Comparison of ENCODE assay signal across 14 mouse cellular contexts in genomic region chr4:150399032-150399431, GRCm38 (mm10).
DNase-seq lines count a peak whose midpoint lies in the region; ATAC-seq lines count a peak whose summit lies in the region.
"Had no signal": no experiment of that assay in that cellular context is flagged by ENCODE, and none has a peak within 500 bp of the region (broad histone marks: within the 10 kb centered on the region; RNA-seq: fewer than 3 reads in every experiment).

No protein-coding gene starts in this region.

- intact Hi-C loops in heart, postnatal 14 days (cut with DNase I), result no loop called here

- H3K27me3 ChIP-seq in midbrain, embryonic 14.5 days (ENCODE audit: control insufficient read depth, insufficient read depth, low read length), result no peaks in the 10 kb centered on the region
- H3K27me3 ChIP-seq in midbrain, embryonic 13.5 days, result no peaks in the 10 kb centered on the region
- H3K27me3 ChIP-seq: liver, embryonic 13.5 days had no signal

- no peak overlapping the region for H3K9ac ChIP-seq in midbrain, embryonic 14.5 days (replicated peaks; ENCODE audit: low read length)
- no peak overlapping the region for H3K9ac ChIP-seq in midbrain, embryonic 13.5 days (replicated peaks)
- H3K9ac ChIP-seq: forebrain, postnatal 0 days; liver, embryonic 13.5 days had no signal

- no peak overlapping the region for H3K4me2 ChIP-seq in midbrain, embryonic 14.5 days (ENCODE audit: low read length)
- no peak overlapping the region for H3K4me2 ChIP-seq in midbrain, embryonic 13.5 days (replicated peaks)
- H3K4me2 ChIP-seq: liver, embryonic 13.5 days had no signal

- no peaks in the 10 kb centered on the region for H3K36me3 ChIP-seq in midbrain, embryonic 14.5 days (ENCODE audit: control insufficient read depth, insufficient read depth, low read length)
- no peaks in the 10 kb centered on the region for H3K36me3 ChIP-seq in midbrain, embryonic 13.5 days
- H3K36me3 ChIP-seq: liver, embryonic 13.5 days had no signal

- no peak overlapping the region for H3K4me3 ChIP-seq in midbrain, embryonic 14.5 days (replicated peaks; ENCODE audit: low read depth, low read length)
- no peak overlapping the region for H3K4me3 ChIP-seq in midbrain, embryonic 13.5 days (replicated peaks)
- H3K4me3 ChIP-seq: liver, embryonic 13.5 days had no signal

- H3K9me3 ChIP-seq in midbrain, embryonic 14.5 days (ENCODE audit: control insufficient read depth, low read length), result no peaks in the 10 kb centered on the region
- H3K9me3 ChIP-seq in midbrain, embryonic 13.5 days, result no peaks in the 10 kb centered on the region
- H3K9me3 ChIP-seq: G1E; liver, embryonic 13.5 days had no signal

- ATAC-seq in midbrain, embryonic 14.5 days (ENCODE audit: low FRiP score, low TSS enrichment), result no peak
- ATAC-seq in midbrain, embryonic 13.5 days, result no peak
- ATAC-seq: forebrain, postnatal 0 days had no signal

- peak; percentile 73 for DNase-seq in heart, adult 11 months
- no peak for DNase-seq in heart, postnatal 14 days
- no peak for DNase-seq in midbrain, embryonic 14.5 days
- peak; percentile 61 for DNase-seq in naive thymus-derived CD4-positive, alpha-beta T cell, adult 2 months (ENCODE audit: low read depth)
- DNase-seq in urinary bladder, postnatal 10 days (ENCODE audit: low spot score), result no peak
- DNase-seq in right cerebral cortex, postnatal 4 days, result no peak
- DNase-seq: adrenal gland, adult 8-10 months; cerebellum, adult 8-10 months; forebrain, postnatal 0 days; kidney, adult 11 months; layer of hippocampus, postnatal 36 days; liver, embryonic 13.5 days had no signal

- 34% methylated on average over 2 of the region's 2 CpGs for WGBS in midbrain, embryonic 14.5 days
- WGBS in midbrain, embryonic 13.5 days, result 43% methylated on average over 2 of the region's 2 CpGs

- H3K4me1 ChIP-seq in midbrain, embryonic 14.5 days (ENCODE audit: control insufficient read depth, insufficient read depth, low read length), result peaks cover 68% of the 10 kb centered on the region
- H3K4me1 ChIP-seq in midbrain, embryonic 13.5 days (replicated peaks), result peaks cover 90% of the 10 kb centered on the region

- H3K27ac ChIP-seq in midbrain, embryonic 14.5 days (replicated peaks; ENCODE audit: low read depth, low read length), result peak overlapping the region; percentile 43; the same call in 1 of the 2 replicates
- H3K27ac ChIP-seq in midbrain, embryonic 13.5 days, result no peak overlapping the region
- H3K27ac ChIP-seq: liver, embryonic 13.5 days had no signal

Comparison
In these comparisons a context has a peak if more than half of its experiments do, and no peak if none do; other contexts are left out.
1. DNase-seq: peak in heart, adult 11 months (single experiment) and naive thymus-derived CD4-positive, alpha-beta T cell, adult 2 months (single experiment); none in heart, postnatal 14 days (0 of 2), midbrain, embryonic 14.5 days (single experiment), urinary bladder, postnatal 10 days (single experiment) and right cerebral cortex, postnatal 4 days (single experiment).